Mouse (Mus musculus): ENCODE results near the gene Klhl5.

DNA sequence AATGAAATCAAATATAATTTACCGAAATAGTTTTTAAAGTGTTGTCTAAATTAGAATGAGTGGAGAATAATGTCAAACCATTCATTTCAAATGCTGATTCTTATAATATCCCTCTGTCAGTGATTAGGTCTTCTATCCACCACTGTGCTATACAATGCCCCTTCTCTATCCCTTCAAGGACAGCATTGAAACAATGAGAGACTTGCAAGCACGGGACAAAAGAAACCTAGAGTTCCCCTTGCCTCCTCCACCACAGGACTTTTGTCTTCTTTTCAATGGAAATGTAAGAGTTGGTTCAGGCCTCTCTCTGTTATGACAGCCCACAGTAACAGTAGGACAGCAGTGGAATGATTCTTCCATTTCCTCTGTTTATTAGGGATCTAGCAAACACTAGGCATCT is 44.1 kb upstream of the Klhl5 start:
- TF ChIP-seq EP300 (IDR thresholded peaks at IDR 0.05; ENCODE audit: insufficient read depth, low read depth, low read length) (no peak), CTCF (IDR thresholded peaks at IDR 0.05; ENCODE audit: low read depth, low read length) (no peak), POLR2A (IDR thresholded peaks at IDR 0.05; ENCODE audit: insufficient read depth, low read length) (no peak)

Measured in ES-Bruce4 (cell line).